ENCODE assay signal across 23 mouse cellular contexts in the genomic region with DNA sequence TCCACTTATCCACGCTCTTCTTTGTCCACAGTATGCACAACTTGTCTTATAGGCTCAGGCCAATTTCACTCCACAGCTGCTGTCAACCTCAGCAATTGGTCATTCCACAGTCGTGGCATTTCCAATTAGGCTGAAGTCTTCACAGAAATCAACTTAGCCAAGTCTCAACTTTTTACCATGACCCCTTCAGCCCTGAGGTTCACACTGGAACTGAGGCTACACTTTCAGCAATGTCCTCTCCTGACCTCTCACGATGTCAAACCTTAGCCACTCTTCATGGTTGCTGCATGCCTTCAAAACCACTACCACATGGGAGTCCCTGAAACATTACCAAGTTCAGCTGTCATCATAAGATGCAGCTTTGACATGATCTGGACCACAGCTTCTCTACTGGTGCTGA.
DNase-seq lines count a peak whose midpoint lies in the region; ATAC-seq and TF ChIP-seq lines count a peak whose summit lies in the region.
"Had no signal": no experiment of that assay in that cellular context is flagged by ENCODE, and none has a peak within 500 bp of the region (broad histone marks: within the 10 kb centered on the region; RNA-seq: fewer than 3 reads in every experiment).

No protein-coding gene starts in this region.

- H3K4me3 ChIP-seq in embryonic fibroblast, embryonic 13.5 days (ENCODE audit: insufficient read depth, low read length), result no peak overlapping the region
- H3K4me3 ChIP-seq: embryonic facial prominence, embryonic 13.5 days; embryonic facial prominence, embryonic 15.5 days; forebrain, embryonic 10.5 days; forebrain, embryonic 12.5 days had no signal

- peak overlapping the region; percentile 68 for H3K27ac ChIP-seq in embryonic fibroblast, embryonic 13.5 days (ENCODE audit: insufficient read depth, low read length)
- H3K27ac ChIP-seq: embryonic facial prominence, embryonic 13.5 days; embryonic facial prominence, embryonic 15.5 days; forebrain, embryonic 10.5 days; forebrain, embryonic 12.5 days had no signal

- H3K4me1 ChIP-seq in embryonic fibroblast, embryonic 13.5 days (ENCODE audit: control insufficient read depth, insufficient read depth, low read length), result peaks cover 11% of the 10 kb centered on the region
- H3K4me1 ChIP-seq: embryonic facial prominence, embryonic 13.5 days; embryonic facial prominence, embryonic 15.5 days; forebrain, embryonic 10.5 days; forebrain, embryonic 12.5 days had no signal

- no peak for ATAC-seq in megakaryocyte-erythroid progenitor cell, adult 5-6 weeks (replicated peaks; ENCODE audit: low FRiP score, low TSS enrichment, poor library complexity, severe bottlenecking)
- ATAC-seq: activated CD4-positive, CD25-positive, alpha-beta regulatory T cell, adult 4 months; forebrain, embryonic 14.5 days; forebrain, embryonic 16.5 days; Patski had no signal

- TF ChIP-seq POLR2A in embryonic fibroblast, embryonic 13.5 days (IDR thresholded peaks at IDR 0.05; ENCODE audit: low read depth, low read length), result no peak

- peak; percentile 19 for DNase-seq in 3134 (ENCODE audit: extremely low read depth, insufficient read length, low spot score)
- DNase-seq in 3T3-L1 (ENCODE audit: low read depth, low spot score), result peak; percentile 42
- DNase-seq in gastrocnemius, postnatal 25 days, result no peak
- DNase-seq in spleen, postnatal 14 days (ENCODE audit: low spot score in 2 of 2), result no peak
- DNase-seq: adrenal gland, postnatal 10 days; adrenal gland, postnatal 25 days; cerebellum, adult 11 months; cerebellum, adult 18-20 months; cerebellum, adult 8-10 months; cerebellum, adult 9-11 months; cerebellum, postnatal 14 days; cerebellum, postnatal 36 days; embryo, embryonic 11 days had no signal

- no peak for TF ChIP-seq CTCF in embryonic fibroblast, embryonic 13.5 days (IDR thresholded peaks at IDR 0.05; ENCODE audit: borderline replicate concordance, insufficient read depth, low read length)

Comparison
In these comparisons a context has a peak if more than half of its experiments do, and no peak if none do; other contexts are left out.
1. DNase-seq: peak in 3134 (single experiment) and 3T3-L1 (single experiment); none in gastrocnemius, postnatal 25 days (single experiment) and spleen, postnatal 14 days (0 of 2).